Comparison of ENCODE assay signal across 8 mouse cellular contexts in the genomic region with DNA sequence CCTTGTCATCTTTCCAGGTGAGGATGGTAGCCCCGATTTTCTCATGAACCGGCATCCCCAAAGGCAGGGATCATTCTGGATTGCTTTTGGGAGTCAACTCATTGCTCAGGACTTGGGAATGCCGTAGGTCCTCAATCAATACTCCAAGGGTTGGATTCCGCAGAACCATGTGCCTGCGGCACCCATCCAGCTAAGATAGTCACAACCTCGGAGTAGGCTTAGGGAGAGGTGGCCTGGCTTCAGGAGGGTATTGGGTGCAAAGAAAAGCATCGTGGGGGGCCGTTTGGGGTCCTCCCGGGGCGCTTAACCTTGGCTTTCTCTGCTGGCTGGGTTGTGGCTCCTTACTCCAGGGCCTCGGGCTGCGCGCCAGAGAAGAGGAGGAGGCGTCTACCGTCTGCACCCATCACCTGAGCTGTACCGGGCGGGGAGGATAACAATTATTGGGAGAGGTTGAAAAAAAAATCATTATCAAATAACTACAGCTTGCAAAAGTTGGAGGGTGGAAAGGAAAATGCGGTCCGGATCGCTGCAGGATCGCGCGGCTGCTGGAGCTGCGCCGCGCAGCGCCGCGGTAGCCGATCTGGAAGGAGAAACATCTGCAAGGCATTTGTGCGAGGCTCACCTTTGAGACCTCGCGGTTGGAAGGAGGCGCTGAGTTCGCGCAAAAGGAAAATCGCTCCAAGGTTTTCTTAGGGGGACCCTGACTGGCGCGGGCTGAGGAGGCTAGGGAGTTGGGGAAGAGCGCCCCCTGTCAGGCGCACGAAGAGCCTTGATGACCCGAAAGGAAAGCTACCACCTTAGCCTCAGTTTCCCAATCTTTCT. TPM values are rescaled to one million over a fixed set of nuclear protein-coding genes. Genes with fewer than 3 reads are reported as not detected.
A peak's percentile ranks its signal among the peaks of the same experiment; 100 is the strongest.
DNase-seq lines count a peak whose midpoint lies in the region; ATAC-seq and TF ChIP-seq lines count a peak whose summit lies in the region.

No protein-coding gene starts in this region.

- peak overlapping the region; percentile 72 for H3K27ac ChIP-seq in forebrain, embryonic 10.5 days
- no peak overlapping the region for H3K27ac ChIP-seq in heart, postnatal 0 days (ENCODE audit: low read depth)
- no peak overlapping the region for H3K27ac ChIP-seq in neural tube, embryonic 14.5 days (ENCODE audit: low read depth, low read length)
- no peak overlapping the region for H3K27ac ChIP-seq in testis, adult 2 months (ENCODE audit: control insufficient read depth, insufficient read depth, low read depth, low read length)

- peak overlapping the region; percentile 64 for H3K4me2 ChIP-seq in heart, postnatal 0 days (ENCODE audit: low read depth, low read length)
- peak overlapping the region; percentile 64 for H3K4me2 ChIP-seq in neural tube, embryonic 14.5 days (ENCODE audit: low read depth, low read length)

- TF ChIP-seq POLR2A in testis, adult 2 months (IDR thresholded peaks at IDR 0.05; ENCODE audit: control insufficient read depth, low read depth, low read length), result no peak

- no peak for TF ChIP-seq EP300 in heart, postnatal 0 days (IDR thresholded peaks at IDR 0.05; ENCODE audit: low read depth)

- 3% methylated on average over 43 of the region's 43 CpGs for WGBS in forebrain, embryonic 10.5 days
- whole genome bisulfite sequencing in heart, postnatal 0 days, result 3% methylated on average over 43 of the region's 43 CpGs
- WGBS in neural tube, embryonic 14.5 days, result 3% methylated on average over 43 of the region's 43 CpGs

- H3K4me1 ChIP-seq in forebrain, embryonic 10.5 days, result peaks cover 22% of the 10 kb centered on the region
- H3K4me1 ChIP-seq in heart, postnatal 0 days (ENCODE audit: control insufficient read depth, insufficient read depth), result peaks cover 12% of the 10 kb centered on the region
- peaks cover 11% of the 10 kb centered on the region for H3K4me1 ChIP-seq in neural tube, embryonic 14.5 days (ENCODE audit: control insufficient read depth, insufficient read depth, low read length)
- H3K4me1 ChIP-seq in testis, adult 2 months (ENCODE audit: control insufficient read depth, insufficient read depth, low read length), result peaks cover 20% of the 10 kb centered on the region

- DNase-seq in CD8-positive naive resting alpha-beta T cell, adult 2 months (ENCODE audit: low read depth in 2 of 2, low spot score in 2 of 2), result peak; percentile 49 to 76
- DNase-seq in c-Kit-negative CD71-positive TER-119-positive erythroid progenitor cells, embryonic 14.5 days (ENCODE audit: low read depth, low spot score), result peak; percentile 38
- DNase-seq in forebrain, embryonic 10.5 days (ENCODE audit: extremely low spot score, low spot score), result peak; percentile 81
- DNase-seq in heart, postnatal 0 days (ENCODE audit: low spot score), result peak; percentile 37
- DNase-seq in kidney, postnatal 36 days, result peak; percentile 80 to 91
- DNase-seq in lung, adult 18-20 months, result peak; percentile 78 to 79

- no peaks in the 10 kb centered on the region for H3K9me3 ChIP-seq in forebrain, embryonic 10.5 days
- no peaks in the 10 kb centered on the region for H3K9me3 ChIP-seq in heart, postnatal 0 days (replicated peaks; ENCODE audit: control insufficient read depth, low read length)
- H3K9me3 ChIP-seq in neural tube, embryonic 14.5 days (ENCODE audit: control insufficient read depth, low read length), result no peaks in the 10 kb centered on the region

- peak; percentile 19; the same call in 1 of the 2 replicates for ATAC-seq in heart, postnatal 0 days (ENCODE audit: insufficient read depth, low read depth)
- 0 out of 2 replicates have a peak, but pooled peaks have one; percentile 14 for ATAC-seq in neural tube, embryonic 14.5 days (ENCODE audit: low read depth)

- H3K4me3 ChIP-seq in forebrain, embryonic 10.5 days, result peak overlapping the region; percentile 55
- peak overlapping the region; percentile 40 for H3K4me3 ChIP-seq in heart, postnatal 0 days (ENCODE audit: low read depth, low read length)
- H3K4me3 ChIP-seq in neural tube, embryonic 14.5 days (ENCODE audit: low read depth, low read length), result peak overlapping the region; percentile 30
- peak overlapping the region; percentile 69 for H3K4me3 ChIP-seq in testis, adult 2 months (ENCODE audit: control insufficient read depth, low read depth, low read length)

- H3K9ac ChIP-seq in heart, postnatal 0 days (replicated peaks; ENCODE audit: low read depth, low read length), result no peak overlapping the region
- H3K9ac ChIP-seq in neural tube, embryonic 14.5 days (replicated peaks; ENCODE audit: low read depth, low read length), result no peak overlapping the region

- H3K36me3 ChIP-seq in forebrain, embryonic 10.5 days (replicated peaks), result no peaks in the 10 kb centered on the region
- H3K36me3 ChIP-seq in heart, postnatal 0 days (replicated peaks; ENCODE audit: control insufficient read depth, insufficient read depth, low read length), result no peaks in the 10 kb centered on the region
- H3K36me3 ChIP-seq in neural tube, embryonic 14.5 days (ENCODE audit: control insufficient read depth, insufficient read depth, low read length), result no peaks in the 10 kb centered on the region
- H3K36me3 ChIP-seq in testis, adult 2 months (ENCODE audit: control insufficient read depth, insufficient read depth, low read length), result no peaks in the 10 kb centered on the region

- peaks cover 74% of the 10 kb centered on the region for H3K27me3 ChIP-seq in forebrain, embryonic 10.5 days (ENCODE audit: poor library complexity, severe bottlenecking)
- 0 out of 2 replicates have a peak, but pooled peaks cover 17% of the 10 kb centered on the region for H3K27me3 ChIP-seq in heart, postnatal 0 days (ENCODE audit: control insufficient read depth, insufficient read depth, low read length)
- H3K27me3 ChIP-seq in neural tube, embryonic 14.5 days (ENCODE audit: control insufficient read depth, insufficient read depth, low read length), result 0 out of 2 replicates have a peak, but pooled peaks cover 2% of the 10 kb centered on the region
- H3K27me3 ChIP-seq in testis, adult 2 months (ENCODE audit: control insufficient read depth, insufficient read depth, low read length), result peaks cover 2% of the 10 kb centered on the region; the same call in 1 of the 2 replicates

- peak; percentile 59 for TF ChIP-seq CTCF in heart, postnatal 0 days (IDR thresholded peaks at IDR 0.05; ENCODE audit: low read depth)
- peak; percentile 61; the same call in 1 of the 2 replicates for TF ChIP-seq CTCF in testis, adult 2 months (IDR thresholded peaks at IDR 0.05; ENCODE audit: control insufficient read depth, insufficient read depth, insufficient replicate concordance, low read depth, low read length)

RNA-seq across cellular contexts. Expression of gene Cux1, which starts 55.6 kb away (rescaled TPM):
- polyA plus RNA-seq in forebrain, embryonic 10.5 days (2016; fragmentation: Nextera tagmentation; extraction: Ambion mirVana), result 106 and 107 TPM in 2 replicates
- total RNA-seq in heart, postnatal 0 days (2014; rRNA removed; ENCODE audit: low replicate concordance), result 89.5 and 118 TPM in 2 replicates
- 48.0 and 50.7 TPM in 2 replicates for polyA plus RNA-seq in heart, postnatal 0 days (2015; fragmentation: Nextera tagmentation; extraction: Ambion mirVana)
- polyA plus RNA-seq in neural tube, embryonic 14.5 days (2014; fragmentation: Nextera tagmentation; extraction: Ambion mirVana), result 95.3 TPM in 2 replicates
- polyA plus RNA-seq in testis, adult 2 months (2012; rRNA removed), result 88.7 and 101 TPM in 2 replicates
